Mouse (Mus musculus): Measurements from ENCODE around the gene Cwf19l1.

- TF ChIP-seq POLR2A (IDR thresholded peaks at IDR 0.05; ENCODE audit: extremely low read depth, insufficient read depth, low read length), result no peak
- no peak for TF ChIP-seq CTCF (IDR thresholded peaks at IDR 0.05; ENCODE audit: low read depth, low read length)
These were observed 2.8 kb downstream of the Cwf19l1 start for GRCm38 (mm10) chr19:44132917-44133316.
